Mouse (Mus musculus) heart, postnatal 0 days (tissue): ENCODE data around the gene Ptprb.

Experiments
- CTCF ChIP-seq: IDR thresholded peaks from 2 replicates; pipeline ENCODE4 v1.5.1; 2016; ENCODE audit warnings: antibody characterized with exemption, control low read depth, low read depth
- EP300 ChIP-seq: IDR thresholded peaks from 2 replicates; pipeline ENCODE4 v1.6.1; 2016; ENCODE audit warnings: antibody characterized with exemption, low read depth

GRCm38 (mm10) chr10:116266561-116267433, 8.5 kb upstream of the Ptprb start:
- TF ChIP-seq EP300 (peak; percentile 77), CTCF (no peak)
